ENCODE assay signal across 8 mouse cellular contexts in the genomic region with DNA sequence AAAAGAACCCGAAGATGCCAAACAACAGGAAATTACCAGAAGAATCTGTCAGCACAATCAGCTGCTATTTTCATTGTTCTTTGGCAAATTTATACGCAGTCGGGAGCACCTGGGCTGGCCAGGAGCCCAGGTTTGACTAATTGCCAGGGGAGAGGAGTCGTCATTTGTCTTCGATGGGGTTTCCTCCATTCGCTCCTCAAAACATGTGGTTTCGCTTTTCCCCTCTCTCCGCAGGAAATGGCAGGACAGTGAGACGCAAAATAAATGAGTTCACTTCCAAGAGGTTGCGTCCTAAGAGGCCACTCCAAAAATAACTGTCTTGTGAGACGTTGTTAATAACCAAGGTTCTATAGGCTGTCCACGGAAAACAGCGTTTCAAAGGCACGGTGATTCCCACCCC.
DNase-seq lines count a peak whose midpoint lies in the region; ATAC-seq lines count a peak whose summit lies in the region.

No protein-coding gene starts in this region.

- no peak for ATAC-seq in frontal cortex, adult (ENCODE audit: low TSS enrichment)

- DNase-seq in embryo, embryonic 10 days (ENCODE audit: low spot score), result peak; percentile 52
- no peak for DNase-seq in embryo, embryonic 10.5 days (ENCODE audit: low spot score)
- peak; percentile 35 for DNase-seq in gastrocnemius, postnatal 14 days
- peak; percentile 35 for DNase-seq in kidney, adult 18-20 months
- DNase-seq in lung, postnatal 36 days, result peak; percentile 5
- DNase-seq in yolk sac, embryonic 10.5 days (ENCODE audit: low spot score), result no peak
- no peak for DNase-seq in T-cell, adult 2 months (ENCODE audit: low spot score)

- intact Hi-C loops in gastrocnemius, postnatal 14 days (cut with DNase I; ENCODE audit: low total_unique reads), result no loop called here

Comparison
In these comparisons a context has a peak if more than half of its experiments do, and no peak if none do; other contexts are left out.
1. DNase-seq: peak in embryo, embryonic 10 days (single experiment), gastrocnemius, postnatal 14 days (single experiment), kidney, adult 18-20 months (single experiment) and lung, postnatal 36 days (single experiment); none in embryo, embryonic 10.5 days (single experiment), yolk sac, embryonic 10.5 days (single experiment) and T-cell, adult 2 months (single experiment).